Mouse (Mus musculus): ENCODE data around the gene Pomgnt1. TPM values are rescaled to one million over a fixed set of nuclear protein-coding genes. Genes with fewer than 3 reads are reported as not detected.

Gene Pomgnt1
- polyA plus RNA-seq, 1 experiment from 2014 or later: 56.6 TPM

Other genes starting within 250 kb of the Pomgnt1 start
- not detected in 2 replicates for gene Kncn, start 239.4 kb upstream of the Pomgnt1 start, polyA plus RNA-seq (2015; fragmentation: Nextera tagmentation; extraction: Ambion mirVana)
- not detected in 2 replicates for gene 6430628N08Rik, start 233.2 kb upstream of the Pomgnt1 start, polyA plus RNA-seq (2015; fragmentation: Nextera tagmentation; extraction: Ambion mirVana)
- 0.04 TPM in 1 of 2 replicates, not detected in the other for gene Dmbx1, start 183.9 kb upstream of the Pomgnt1 start, polyA plus RNA-seq (2015; fragmentation: Nextera tagmentation; extraction: Ambion mirVana)
- 3.6 and 5.1 TPM in 2 replicates for gene Faah, start 105.9 kb upstream of the Pomgnt1 start, polyA plus RNA-seq (2015; fragmentation: Nextera tagmentation; extraction: Ambion mirVana)
- 16.1 and 20.4 TPM in 2 replicates for gene Nsun4, start 70.0 kb upstream of the Pomgnt1 start, polyA plus RNA-seq (2015; fragmentation: Nextera tagmentation; extraction: Ambion mirVana)
- 456 and 471 TPM in 2 replicates for gene Uqcrh, start 48.8 kb upstream of the Pomgnt1 start, polyA plus RNA-seq (2015; fragmentation: Nextera tagmentation; extraction: Ambion mirVana)
- gene Lrrc41, start 48.6 kb upstream of the Pomgnt1 start, polyA plus RNA-seq (2015; fragmentation: Nextera tagmentation; extraction: Ambion mirVana): 78.4 and 81.8 TPM in 2 replicates
- 22.9 and 23.1 TPM in 2 replicates for gene Rad54l, start 150 bp upstream of the Pomgnt1 start, polyA plus RNA-seq (2015; fragmentation: Nextera tagmentation; extraction: Ambion mirVana)
- 2.5 and 2.8 TPM in 2 replicates for gene Lurap1, start 27.5 kb downstream of the Pomgnt1 start, polyA plus RNA-seq (2015; fragmentation: Nextera tagmentation; extraction: Ambion mirVana)
- gene Tspan1, start 43.8 kb downstream of the Pomgnt1 start, polyA plus RNA-seq (2015; fragmentation: Nextera tagmentation; extraction: Ambion mirVana): 0.12 TPM in 1 of 2 replicates, not detected in the other
- not detected in 2 replicates for gene 1700042G07Rik, start 49.5 kb downstream of the Pomgnt1 start, polyA plus RNA-seq (2015; fragmentation: Nextera tagmentation; extraction: Ambion mirVana)
- not detected in 2 replicates for gene Gm49337, start 49.5 kb downstream of the Pomgnt1 start, polyA plus RNA-seq (2015; fragmentation: Nextera tagmentation; extraction: Ambion mirVana)
- gene Pik3r3, start 97.8 kb downstream of the Pomgnt1 start, polyA plus RNA-seq (2015; fragmentation: Nextera tagmentation; extraction: Ambion mirVana): 10.2 and 11.8 TPM in 2 replicates

All from limb, embryonic 15.5 days (tissue).